Mouse (Mus musculus) heart, postnatal 0 days (tissue): Measurements from ENCODE around the gene Pparg. TPM values are rescaled to one million over a fixed set of nuclear protein-coding genes. Genes with fewer than 3 reads are reported as not detected.

Experiments used
- ATAC-seq: fragments of 200-750 bp; cut with Nextera tagmentation; 2 replicates; pipeline ENCODE4 v1.8.0; 2017; ENCODE audit warnings: low read depth, moderate number of reproducible peaks, moderate library complexity; ENCODE audit not compliant: insufficient read depth
- DNase-seq: peaks from one replicate; pipeline ENCODE4 v3.0.0-alpha.2; 2016; ENCODE audit warnings: low spot score
- H3K27ac ChIP-seq: fragments of 300-500 bp; sonication (generic); 2 replicates; pipeline ENCODE4 v1.5.1; 2014; ENCODE audit warnings: low read depth, mild to moderate bottlenecking
- H3K27me3 ChIP-seq: fragments of 300-500 bp; sonication (generic); 2 replicates; pipeline ENCODE4 v1.6.1; 2014; ENCODE audit warnings: low read length, mixed read lengths; ENCODE audit not compliant: control insufficient read depth, insufficient read depth
- H3K36me3 ChIP-seq: fragments of 300-500 bp; sonication (generic); replicated peaks from 2 replicates; pipeline ENCODE4 v1.6.1; 2014; ENCODE audit warnings: low read length, mixed read lengths; ENCODE audit not compliant: control insufficient read depth, insufficient read depth
- H3K4me1 ChIP-seq: fragments of 300-500 bp; sonication (generic); 2 replicates; pipeline ENCODE4 v1.6.1; 2014; ENCODE audit warnings: antibody characterized with exemption; ENCODE audit not compliant: control insufficient read depth, insufficient read depth
- H3K4me2 ChIP-seq: fragments of 300-500 bp; sonication (generic); 2 replicates; pipeline ENCODE4 v1.6.1; 2014; ENCODE audit warnings: low read depth, mild to moderate bottlenecking, low read length, moderate library complexity
- H3K4me3 ChIP-seq: fragments of 300-500 bp; sonication (generic); 2 replicates; pipeline ENCODE4 v1.5.1; 2014; ENCODE audit warnings: low read depth, low read length
- H3K9ac ChIP-seq: fragments of 300-500 bp; sonication (generic); replicated peaks from 2 replicates; pipeline ENCODE4 v1.6.1; 2014; ENCODE audit warnings: low read depth, low read length, mixed read lengths
- H3K9me3 ChIP-seq: fragments of 300-500 bp; sonication (generic); replicated peaks from 2 replicates; pipeline ENCODE4 v1.6.1; 2016; ENCODE audit warnings: low read length; ENCODE audit not compliant: control insufficient read depth
- CTCF ChIP-seq: IDR thresholded peaks from 2 replicates; pipeline ENCODE4 v1.5.1; 2016; ENCODE audit warnings: antibody characterized with exemption, control low read depth, low read depth
- EP300 ChIP-seq: IDR thresholded peaks from 2 replicates; pipeline ENCODE4 v1.6.1; 2016; ENCODE audit warnings: antibody characterized with exemption, low read depth
- whole genome bisulfite sequencing: fragments of 180-500 bp; shearing (Covaris S2); extraction: QIAGEN DNeasy Blood & Tissue Kit; methylation state at CpG from one replicate; pipeline ENCODE4 v1.1.7; 2014; 5-methylcytosine and 5-hydroxymethylcytosine counted together
- polyA plus RNA-seq: library from polyadenylated mRNA; unstranded; fragments of >200 nt; fragmentation: Nextera tagmentation; extraction: Ambion mirVana; gene quantifications from 2 replicates; pipeline ENCODE4 v1.2.1, GENCODE M21; 2015
- total RNA-seq: library from RNA; depleted of rRNA; stranded (reverse); fragments of >200 nt; gene quantifications from 2 replicates; pipeline ENCODE4 v1.2.3, GENCODE M21; 2014; ENCODE audit warnings: low replicate concordance

Gene Pparg
- total and polyA plus RNA-seq, 2 experiments from 2014 or later = 5.8 to 8.0 TPM

DNA sequence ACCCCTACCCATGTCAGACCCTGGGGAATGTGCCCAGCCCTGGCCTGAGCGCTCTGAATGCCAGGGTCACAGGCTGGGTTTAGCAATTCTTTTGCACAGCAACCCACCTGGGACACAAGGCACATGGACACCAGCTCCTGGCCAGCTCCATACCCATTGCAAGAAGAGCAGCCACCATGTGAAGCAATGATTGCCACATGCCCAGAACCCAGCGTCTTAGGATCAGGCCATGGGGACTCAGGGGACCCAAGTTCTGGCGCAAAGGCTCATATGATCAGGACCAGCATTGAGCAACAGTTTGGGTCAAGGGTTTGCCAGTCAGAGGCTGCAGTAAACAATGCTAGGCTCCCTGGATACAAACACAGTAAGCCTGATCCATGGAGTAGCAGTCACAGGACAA lies 150.7 kb downstream of the Pparg start:
- Histone ChIP-seq H3K36me3 (no peaks in the 10 kb centered on the region), H3K4me3 (no peak overlapping the region), H3K27ac (no peak overlapping the region), H3K4me2 (no peak overlapping the region), H3K27me3 (no peaks in the 10 kb centered on the region), H3K9me3 (0 out of 2 replicates have a peak, but pooled peaks cover 3% of the 10 kb centered on the region), H3K4me1 (no peaks in the 10 kb centered on the region), H3K9ac (no peak overlapping the region)
- no peak for DNase-seq
- WGBS = 86% methylated on average over 3 of the region's 3 CpGs
- no peak for ATAC-seq
- no peak for TF ChIP-seq CTCF
- no peak for TF ChIP-seq EP300

- Histone ChIP-seq H3K27ac (no peak overlapping the region), H3K4me1 (no peaks in the 10 kb centered on the region), H3K36me3 (no peaks in the 10 kb centered on the region), H3K27me3 (no peaks in the 10 kb centered on the region), H3K9me3 (0 out of 2 replicates have a peak, but pooled peaks cover 3% of the 10 kb centered on the region), H3K9ac (no peak overlapping the region), H3K4me2 (no peak overlapping the region), H3K4me3 (no peak overlapping the region)
- DNase-seq (no peak), ATAC-seq (no peak)
- WGBS = 80% methylated on average over 4 of the region's 4 CpGs
- TF ChIP-seq EP300 (no peak), CTCF (no peak)
Measured at GRCm38 (mm10) chr6:115513207-115513606, 152.5 kb downstream of the Pparg start.

DNA sequence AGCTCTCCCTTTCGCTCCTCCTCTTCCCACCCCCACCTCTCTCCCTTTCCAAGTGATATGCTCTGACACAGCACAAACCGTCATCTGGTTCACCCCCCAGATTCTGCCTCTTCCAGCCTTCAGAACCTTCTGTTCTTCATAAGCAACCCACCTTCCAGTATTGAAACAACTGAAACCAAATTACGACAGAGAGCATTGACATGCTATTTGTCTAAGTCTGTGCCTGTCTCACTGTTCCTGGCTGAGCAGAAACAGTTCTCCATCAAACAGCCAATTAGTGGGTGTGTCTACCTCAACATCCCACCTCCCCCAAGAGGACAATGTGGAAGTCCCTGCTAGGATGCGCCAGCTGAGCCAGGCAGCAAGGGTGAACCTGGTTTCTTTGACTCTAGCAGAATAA lies 157.2 kb downstream of the Pparg start:
- Histone ChIP-seq H3K4me3 (no peak overlapping the region), H3K9ac (no peak overlapping the region), H3K36me3 (no peaks in the 10 kb centered on the region), H3K4me2 (no peak overlapping the region), H3K9me3 (no peaks in the 10 kb centered on the region), H3K27ac (no peak overlapping the region), H3K27me3 (no peaks in the 10 kb centered on the region), H3K4me1 (no peaks in the 10 kb centered on the region)
- DNase-seq (no peak), ATAC-seq (no peak)
- TF ChIP-seq EP300 (no peak), CTCF (no peak)
- WGBS = 64% methylated on average over 4 of the region's 4 CpGs

DNA sequence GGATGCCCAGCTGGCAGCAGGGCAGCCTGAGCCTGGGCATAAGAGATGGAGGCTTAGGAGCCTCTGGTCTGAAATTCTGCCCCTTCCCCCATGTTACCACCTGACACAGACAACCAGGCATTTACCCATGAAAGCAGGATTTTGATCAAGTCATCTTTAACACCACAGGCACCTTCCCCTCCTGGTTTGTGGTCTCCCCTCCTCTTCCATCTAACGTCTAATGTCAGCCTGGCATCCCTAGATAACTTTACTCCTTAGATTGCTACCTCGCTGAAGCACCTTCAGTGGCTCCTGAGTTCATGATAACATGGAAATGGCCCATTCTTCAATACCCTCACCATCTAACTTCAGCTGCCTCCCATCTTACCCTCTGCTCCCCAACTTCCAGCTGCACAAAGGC lies 157.6 kb downstream of the Pparg start:
- H3K4me1 ChIP-seq = no peaks in the 10 kb centered on the region
- H3K27me3 ChIP-seq = no peaks in the 10 kb centered on the region
- DNase-seq (no peak), ATAC-seq (no peak)
- H3K9ac ChIP-seq = no peak overlapping the region
- TF ChIP-seq CTCF (no peak), EP300 (no peak)
- H3K36me3 ChIP-seq = no peaks in the 10 kb centered on the region
- H3K4me2 ChIP-seq = no peak overlapping the region
- 56% methylated on average over 2 of the region's 2 CpGs for WGBS
- H3K9me3 ChIP-seq = no peaks in the 10 kb centered on the region
- H3K4me3 ChIP-seq = no peak overlapping the region
- H3K27ac ChIP-seq = no peak overlapping the region

- Histone ChIP-seq H3K9ac (no peak overlapping the region), H3K9me3 (no peaks in the 10 kb centered on the region), H3K27me3 (no peaks in the 10 kb centered on the region), H3K4me3 (no peak overlapping the region), H3K36me3 (no peaks in the 10 kb centered on the region), H3K27ac (no peak overlapping the region), H3K4me1 (no peaks in the 10 kb centered on the region; the same call in 1 of the 2 replicates), H3K4me2 (no peak overlapping the region)
- ATAC-seq (no peak), DNase-seq (no peak)
- 58% methylated on average over 12 of the region's 12 CpGs for WGBS
- no peak for TF ChIP-seq CTCF
- TF ChIP-seq EP300 = no peak
Measured at GRCm38 (mm10) chr6:115519275-115519699, 158.5 kb downstream of the Pparg start.

DNA sequence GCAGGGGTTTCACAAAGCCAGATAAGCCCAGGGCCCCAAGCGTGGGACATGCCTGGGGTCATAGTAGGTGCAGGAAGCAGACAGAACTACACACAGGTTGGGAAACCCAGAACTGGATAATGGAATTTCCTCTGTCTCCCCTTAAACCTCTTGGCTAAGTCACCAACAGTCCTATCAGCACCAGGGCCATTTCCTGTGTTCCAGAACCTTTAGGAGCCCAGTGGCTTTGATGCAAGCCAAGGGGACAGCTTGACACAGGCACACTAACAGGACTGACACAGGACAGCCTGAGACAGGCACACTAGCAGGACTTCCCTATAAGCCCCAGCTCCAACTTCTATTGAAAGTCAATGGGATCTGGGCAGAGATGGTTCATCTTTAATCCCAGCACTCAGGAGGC lies 161.2 kb downstream of the Pparg start:
- Histone ChIP-seq H3K9me3 (no peaks in the 10 kb centered on the region), H3K4me3 (no peak overlapping the region), H3K27ac (no peak overlapping the region), H3K36me3 (no peaks in the 10 kb centered on the region), H3K9ac (no peak overlapping the region), H3K4me1 (no peaks in the 10 kb centered on the region; the same call in 1 of the 2 replicates), H3K4me2 (no peak overlapping the region), H3K27me3 (no peaks in the 10 kb centered on the region)
- WGBS = 54% methylated on average over 1 of the region's 1 CpGs
- TF ChIP-seq EP300 = no peak
- no peak for TF ChIP-seq CTCF
- ATAC-seq = no peak
- no peak for DNase-seq
